Mouse (Mus musculus): Measurements from ENCODE around the gene Sys1. TPM values are rescaled to one million over a fixed set of nuclear protein-coding genes. Genes with fewer than 3 reads are reported as not detected.

Gene Sys1
- total RNA-seq (2014; fragmentation: Nextera tagmentation) (30.4 and 35.3 TPM in 2 replicates), total RNA-seq (2017) (11.5 and 18.1 TPM in 2 replicates)

DNA sequence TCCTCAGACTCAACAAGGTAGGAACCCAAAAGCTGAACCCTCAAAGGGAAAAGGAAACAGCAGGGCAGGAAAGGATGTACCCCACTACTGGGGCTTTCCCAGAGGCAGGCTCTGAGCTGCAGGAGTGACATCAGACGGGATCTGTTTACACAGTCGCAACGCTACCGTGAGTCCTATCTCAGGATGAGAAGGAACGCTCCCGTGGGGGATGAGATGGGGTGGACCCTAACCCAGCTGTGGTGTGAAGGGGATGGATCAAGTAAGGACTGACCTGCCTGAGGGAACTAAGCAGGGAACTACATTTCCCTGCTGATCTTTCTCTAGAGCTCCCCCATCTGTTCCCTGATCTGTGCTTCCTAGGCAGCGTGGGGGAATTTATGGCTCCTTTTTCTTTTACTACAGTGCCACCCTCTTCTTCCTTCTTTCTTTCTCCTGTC, at the start of gene Sys1:
Gene Sys1, plus strand, starts transcription at position 101 of the 437 bp plus-strand sequence.
- ATAC-seq (replicated peaks; ENCODE audit: poor library complexity, severe bottlenecking), result no peak

DNA sequence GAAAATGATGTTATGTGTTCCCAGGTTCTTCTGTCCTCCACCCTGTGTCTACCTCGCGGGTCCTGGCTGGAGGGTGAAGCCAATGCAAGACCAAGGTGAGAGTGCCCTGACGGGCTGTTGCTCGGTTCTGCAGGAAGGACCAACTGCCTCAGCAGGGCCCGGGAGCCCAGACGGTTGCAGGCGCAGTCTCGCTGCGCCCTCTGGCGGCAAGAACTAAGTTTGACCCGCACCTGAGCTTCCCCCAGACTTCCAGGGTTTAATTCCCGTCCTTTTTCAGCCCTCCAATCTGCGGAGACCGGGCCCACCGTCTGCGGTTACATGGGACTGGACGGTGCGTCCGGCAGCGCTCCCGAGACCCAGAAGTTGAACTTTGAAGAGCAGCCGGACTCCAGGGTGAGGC, 49.1 kb upstream of the Sys1 start:
- ATAC-seq (replicated peaks; ENCODE audit: poor library complexity, severe bottlenecking), result peak; percentile 68

DNA sequence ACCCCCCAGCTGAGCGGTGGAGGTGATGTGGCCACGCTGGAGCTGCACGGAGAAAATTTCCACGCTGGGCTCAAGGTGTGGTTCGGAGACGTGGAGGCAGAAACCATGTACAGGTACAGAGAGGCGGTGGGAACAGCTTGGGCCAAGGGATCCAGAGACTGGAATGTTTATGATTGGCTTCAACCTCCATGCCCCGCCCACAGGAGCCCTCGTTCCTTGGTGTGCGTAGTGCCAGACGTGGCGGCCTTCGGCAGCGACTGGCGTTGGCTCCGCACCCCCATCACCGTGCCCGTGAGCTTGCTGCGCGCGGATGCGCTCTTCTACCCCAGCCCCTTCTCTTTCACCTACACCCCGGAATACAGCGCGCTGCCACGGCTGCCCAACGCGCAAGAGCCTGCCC, 42.6 kb upstream of the Sys1 start:
- ATAC-seq (replicated peaks; ENCODE audit: poor library complexity, severe bottlenecking), result no peak

DNA sequence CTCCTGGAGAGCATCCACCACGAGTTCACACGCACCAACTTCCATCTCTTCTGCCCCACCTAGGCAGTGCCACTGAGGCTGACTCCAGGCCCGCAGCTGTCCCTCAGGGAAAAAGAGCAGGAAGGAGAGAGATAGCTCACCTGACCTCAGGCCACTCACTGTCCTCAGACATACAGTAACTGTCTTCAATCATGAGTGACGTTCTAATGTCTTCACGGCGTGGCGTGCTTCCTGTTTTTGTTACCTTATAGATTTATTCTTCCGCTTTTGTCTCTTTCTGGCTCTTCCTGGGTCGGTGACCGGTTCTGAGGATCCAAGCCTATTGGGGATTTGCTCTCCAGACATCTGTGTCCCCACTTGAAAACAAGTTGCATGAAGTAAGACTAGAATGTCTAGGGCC, 42.2 kb upstream of the Sys1 start:
- ATAC-seq (replicated peaks; ENCODE audit: poor library complexity, severe bottlenecking), result 0 out of 2 replicates have a peak, but pooled peaks have one; percentile 3

DNA sequence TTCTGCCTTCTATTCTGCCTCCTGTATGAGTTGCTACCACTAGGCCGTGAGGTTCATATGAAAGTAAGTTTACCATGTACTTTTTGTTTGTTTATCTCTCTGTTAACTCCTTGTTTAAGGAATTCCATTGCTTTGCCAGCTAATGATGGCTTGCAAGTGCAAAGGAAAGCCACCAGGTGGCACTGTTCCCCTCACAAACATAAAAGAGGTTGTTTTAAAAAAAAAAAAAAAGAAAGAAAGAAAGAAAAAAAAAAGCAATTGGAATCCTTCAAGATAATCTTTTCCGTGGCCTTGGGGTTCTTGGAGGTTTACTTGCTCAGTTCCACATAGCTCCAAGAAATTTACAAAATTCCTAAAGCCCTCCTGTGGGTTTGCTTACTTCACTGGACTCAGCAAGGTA, 39.6 kb upstream of the Sys1 start:
- ATAC-seq (replicated peaks; ENCODE audit: poor library complexity, severe bottlenecking), result no peak

DNA sequence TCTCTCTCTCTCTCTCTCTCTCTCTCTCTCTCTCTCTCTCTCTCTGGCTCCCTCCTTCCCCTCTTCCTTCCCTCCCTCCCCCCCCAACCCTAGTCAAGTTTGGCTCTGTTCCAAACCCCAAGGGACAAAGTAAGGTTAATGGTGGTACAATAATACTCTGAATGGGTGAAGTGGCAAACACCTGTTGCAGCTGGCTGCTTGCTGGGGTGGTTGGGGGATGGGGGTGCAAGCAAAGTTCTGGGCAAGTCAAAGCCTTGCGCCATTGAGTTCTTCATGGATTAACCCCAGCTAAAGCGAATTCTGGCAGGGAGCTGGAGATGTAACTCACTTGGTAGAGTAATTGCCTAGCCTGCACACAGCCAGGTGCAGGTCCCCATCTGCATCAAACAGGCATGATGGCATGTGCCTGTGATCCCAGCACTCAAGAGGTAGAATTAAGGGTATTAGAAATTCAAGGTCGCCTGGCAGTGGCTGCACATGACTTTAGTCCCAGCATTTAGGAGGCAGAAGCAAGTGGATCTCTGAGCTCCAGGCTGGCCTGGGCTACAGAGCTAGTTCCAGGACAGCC, 38.4 kb upstream of the Sys1 start:
- no peak for ATAC-seq (replicated peaks; ENCODE audit: poor library complexity, severe bottlenecking)

DNA sequence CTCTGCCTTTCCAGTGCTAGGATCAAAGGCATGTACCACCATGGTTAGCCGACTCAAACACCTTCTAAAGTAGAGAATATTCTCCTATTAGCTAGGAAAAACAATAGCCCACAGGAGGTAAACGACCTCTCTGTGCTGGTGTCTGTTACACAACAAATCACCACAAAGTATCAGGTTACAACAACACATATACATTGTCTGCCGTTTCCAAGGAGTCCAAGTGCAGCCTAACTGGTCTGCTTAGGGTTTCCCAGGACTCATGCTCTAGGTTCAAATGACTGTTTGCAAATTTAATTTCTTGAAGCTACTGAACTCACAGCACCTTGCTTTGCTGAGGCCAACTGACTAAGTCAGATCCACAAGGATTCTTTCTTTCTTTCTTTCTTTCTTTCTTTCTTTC, 37.3 kb upstream of the Sys1 start:
- no peak for ATAC-seq (replicated peaks; ENCODE audit: poor library complexity, severe bottlenecking)

DNA sequence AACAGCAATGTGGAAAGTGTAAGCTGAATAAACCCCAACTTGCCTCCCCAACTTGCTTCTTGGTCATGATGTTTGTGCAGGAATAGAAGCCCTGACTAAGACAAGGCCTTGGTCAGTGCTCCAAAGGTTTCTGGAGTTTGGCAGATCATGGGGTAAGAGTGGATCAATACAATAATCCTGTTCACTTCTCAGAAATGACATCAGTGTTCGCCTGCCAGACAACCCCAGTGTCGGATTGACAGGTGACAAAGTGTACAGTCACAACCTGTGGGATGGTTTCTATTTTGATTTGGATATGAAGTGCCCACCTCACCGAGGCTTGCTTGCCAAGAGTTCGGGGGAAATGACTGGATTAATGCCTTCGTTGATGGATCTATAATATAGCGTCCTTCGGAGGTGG, 35.5 kb upstream of the Sys1 start:
- no peak for ATAC-seq (replicated peaks; ENCODE audit: poor library complexity, severe bottlenecking)

DNA sequence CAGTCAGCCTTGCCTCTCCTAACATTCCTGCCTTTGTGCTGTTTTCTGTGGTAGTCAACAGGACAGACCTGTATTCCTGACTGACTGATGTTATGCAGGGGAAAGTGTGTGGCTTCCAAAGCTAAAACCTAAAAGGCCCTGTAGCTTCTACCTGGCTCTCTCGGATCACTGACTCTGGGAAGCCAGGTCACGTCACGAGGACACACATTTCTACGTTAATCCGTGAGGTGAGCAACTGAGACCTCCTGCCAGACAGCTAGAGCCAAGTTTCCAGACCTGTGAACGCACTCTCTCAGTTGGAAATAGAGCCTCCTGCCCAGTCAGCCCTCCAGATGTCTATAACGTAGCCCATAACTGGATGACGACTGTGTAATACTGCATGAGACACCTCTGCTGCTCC, 34.8 kb upstream of the Sys1 start:
- ATAC-seq (replicated peaks; ENCODE audit: poor library complexity, severe bottlenecking), result no peak

DNA sequence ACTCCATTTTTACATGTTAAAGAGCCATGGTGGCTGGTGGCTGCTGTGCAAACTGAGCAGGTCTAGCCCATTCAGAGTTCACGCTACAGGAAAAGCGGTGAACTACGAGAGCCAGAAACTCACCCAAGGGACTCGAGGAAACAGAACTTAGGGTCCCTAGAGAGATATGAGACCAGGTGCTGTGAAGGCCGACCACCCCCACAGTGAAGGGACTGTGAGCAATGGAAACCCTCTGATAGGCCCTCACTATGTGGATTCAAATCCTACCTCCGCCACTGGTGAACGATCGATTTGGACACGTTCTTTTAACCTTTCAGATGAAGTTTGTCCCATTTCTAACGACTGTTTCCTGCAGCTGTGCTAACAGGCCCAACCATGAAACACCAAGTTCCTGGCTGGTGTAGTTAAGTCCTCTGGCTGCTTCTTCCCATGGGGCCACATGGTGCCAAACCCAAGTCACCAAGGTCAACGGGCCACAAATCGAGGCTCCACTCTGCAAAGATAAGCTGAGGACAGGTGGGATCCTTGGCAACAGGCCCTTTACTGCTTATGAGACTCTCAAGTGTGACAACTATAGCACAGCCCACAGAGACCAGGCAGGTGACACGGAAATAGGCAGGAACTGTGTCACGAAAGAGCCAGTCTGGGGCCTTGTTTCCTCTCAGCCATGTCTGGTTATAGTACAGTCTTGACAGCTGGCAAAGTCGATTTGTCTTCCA, 33.9 kb upstream of the Sys1 start:
- no peak for ATAC-seq (replicated peaks; ENCODE audit: poor library complexity, severe bottlenecking)

DNA sequence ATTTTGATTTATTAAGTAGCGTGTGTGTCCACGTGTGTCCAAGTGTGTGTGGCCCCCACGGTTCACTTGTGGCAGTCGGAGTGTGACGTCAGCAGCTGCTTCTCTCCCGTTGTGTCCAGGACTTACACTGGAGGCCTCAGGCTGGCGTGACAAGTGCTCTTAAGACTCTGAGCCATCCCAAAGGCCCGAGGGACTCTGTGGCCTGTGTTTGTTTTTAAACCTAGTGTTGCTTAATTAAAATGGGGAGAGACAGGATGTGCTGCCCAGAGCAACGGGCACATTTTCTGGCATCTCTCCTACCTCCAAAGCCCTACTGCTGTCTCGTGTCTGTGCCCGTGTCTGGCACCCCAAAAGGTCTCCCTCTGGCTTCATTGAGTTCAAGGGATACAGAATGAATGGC, 33.3 kb upstream of the Sys1 start:
- no peak for ATAC-seq (replicated peaks; ENCODE audit: poor library complexity, severe bottlenecking)

DNA sequence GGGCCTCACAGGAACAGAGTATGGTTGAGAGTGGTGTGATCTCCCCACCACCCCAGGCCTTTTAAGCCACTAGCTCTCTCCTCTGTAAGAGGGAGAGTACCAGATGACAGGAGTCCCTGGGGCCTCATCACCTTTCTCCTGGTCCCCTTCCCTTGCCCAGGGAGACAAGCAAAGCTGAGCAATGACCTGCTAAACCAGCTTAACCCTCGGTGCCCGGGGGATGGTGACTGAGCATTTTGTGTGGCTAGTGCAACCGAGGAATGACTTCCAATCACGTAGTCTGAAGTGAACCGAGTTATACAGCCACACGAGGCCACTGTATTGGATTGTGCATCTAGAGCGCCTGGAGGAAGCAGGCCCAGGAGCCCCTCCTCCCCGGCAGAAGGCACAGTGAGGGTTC, 32.4 kb upstream of the Sys1 start:
- ATAC-seq (replicated peaks; ENCODE audit: poor library complexity, severe bottlenecking), result no peak

DNA sequence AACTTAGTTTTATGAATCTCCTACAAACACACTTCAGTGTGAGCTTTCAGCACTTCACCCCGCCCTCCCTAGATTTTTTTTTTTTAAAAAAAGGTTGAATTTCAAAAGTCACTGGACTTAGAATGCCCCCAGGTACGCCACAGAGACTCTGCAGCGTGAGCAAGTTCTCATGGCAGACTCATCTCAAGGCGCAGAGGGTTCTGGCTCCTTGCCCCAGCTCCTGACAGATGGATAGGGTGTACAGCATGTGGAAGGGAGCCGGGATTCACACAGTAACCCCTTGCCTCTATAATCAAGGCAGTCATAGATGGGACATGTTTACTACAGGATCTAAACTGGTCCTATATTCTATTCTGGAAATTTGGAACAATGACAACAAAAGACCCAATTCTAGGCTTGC, 31.4 kb upstream of the Sys1 start:
- no peak for ATAC-seq (replicated peaks; ENCODE audit: poor library complexity, severe bottlenecking)

DNA sequence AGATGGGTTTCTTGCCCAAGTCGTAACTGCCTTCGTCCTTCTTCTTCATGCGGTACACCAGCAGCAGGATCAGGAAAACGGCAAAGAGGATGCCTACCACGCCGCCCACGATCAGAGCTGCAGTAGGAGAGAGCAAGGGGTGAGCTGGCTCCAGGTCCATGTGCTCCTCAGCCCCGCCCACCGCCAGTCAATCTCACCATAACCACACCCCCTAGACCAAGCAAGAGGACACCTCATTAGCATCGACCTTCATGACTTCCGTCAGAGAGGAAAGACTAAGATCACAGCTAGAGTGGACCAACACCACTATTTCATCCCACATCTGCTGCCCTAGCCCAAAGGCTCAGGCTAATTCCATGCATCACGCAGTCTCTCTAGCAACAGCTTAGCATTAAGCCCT, 30.6 kb upstream of the Sys1 start:
- ATAC-seq (replicated peaks; ENCODE audit: poor library complexity, severe bottlenecking), result no peak

DNA sequence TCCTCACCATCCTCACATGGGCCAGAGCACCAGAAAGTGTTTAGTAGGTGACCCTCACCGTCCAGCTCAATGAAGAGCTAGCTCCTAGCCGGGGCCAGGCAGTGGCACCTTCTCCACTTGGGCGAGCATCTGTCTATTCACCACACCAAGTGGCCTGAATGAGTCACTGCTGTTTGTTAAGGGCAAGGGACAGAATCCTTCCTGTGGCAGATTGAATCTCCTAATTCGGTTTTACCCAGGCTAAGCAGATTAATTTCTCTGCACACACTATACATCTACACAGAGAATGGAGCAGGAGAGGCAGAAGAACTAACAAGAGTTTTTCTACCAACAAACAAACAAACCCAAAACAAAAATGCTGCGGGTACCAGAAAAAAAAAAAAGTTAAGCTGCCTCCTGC, 29.8 kb upstream of the Sys1 start:
- no peak for ATAC-seq (replicated peaks; ENCODE audit: poor library complexity, severe bottlenecking)

DNA sequence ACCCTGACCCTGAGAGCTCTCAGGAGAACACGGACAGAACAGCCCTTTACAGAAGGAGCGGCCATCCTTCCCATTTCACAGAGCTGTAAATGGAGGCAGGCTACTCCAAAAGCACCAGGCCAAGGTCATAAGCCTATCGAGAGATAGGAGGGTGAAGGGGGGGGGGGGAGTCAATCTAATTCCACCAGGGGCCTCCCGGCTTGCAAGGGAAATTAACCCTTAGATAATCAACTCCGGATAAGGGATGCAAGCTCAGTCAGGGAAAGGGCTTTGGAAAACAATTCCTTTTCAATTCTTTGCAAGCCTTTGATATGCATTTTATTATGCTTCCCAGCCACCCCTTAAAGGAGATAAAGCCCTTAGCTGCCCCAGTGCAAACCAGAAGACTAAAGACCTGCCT, 28.3 kb upstream of the Sys1 start:
- ATAC-seq (replicated peaks; ENCODE audit: poor library complexity, severe bottlenecking), result no peak

DNA sequence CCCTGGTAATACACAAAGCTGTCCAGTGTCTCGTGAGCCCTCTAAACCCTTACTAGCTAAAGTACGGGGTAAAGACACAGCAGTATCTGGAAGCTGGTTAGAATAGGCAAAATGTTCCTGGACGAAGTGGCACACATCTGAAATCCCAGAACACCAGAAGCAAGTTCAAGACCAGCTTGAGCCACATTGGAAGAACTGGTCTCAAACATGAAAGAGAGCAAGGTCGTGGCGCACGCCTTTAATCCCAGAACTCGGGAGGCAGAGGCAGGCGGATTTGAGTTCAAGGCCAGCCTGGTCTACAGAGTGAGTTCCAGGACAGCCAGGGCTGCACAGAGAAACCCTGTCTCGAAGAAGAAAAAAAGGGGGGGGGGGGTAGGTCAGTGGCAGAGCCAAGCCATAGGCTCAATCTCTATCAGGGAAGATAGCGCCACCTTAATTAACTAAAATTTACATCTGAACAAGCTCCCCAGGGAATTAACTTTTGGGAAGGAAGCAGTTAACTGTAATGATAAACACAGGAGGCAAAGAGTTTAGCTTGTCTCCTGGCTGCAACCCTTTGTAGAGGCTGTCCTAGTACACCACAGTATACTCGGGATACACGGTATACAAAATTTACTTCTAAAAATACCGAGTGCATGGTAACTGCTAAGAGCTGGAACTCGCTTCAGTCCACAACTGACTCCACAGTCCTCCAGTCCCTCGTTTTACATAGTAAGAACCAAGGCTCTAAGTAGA, 26.7 kb upstream of the Sys1 start:
- ATAC-seq (replicated peaks; ENCODE audit: poor library complexity, severe bottlenecking), result no peak

DNA sequence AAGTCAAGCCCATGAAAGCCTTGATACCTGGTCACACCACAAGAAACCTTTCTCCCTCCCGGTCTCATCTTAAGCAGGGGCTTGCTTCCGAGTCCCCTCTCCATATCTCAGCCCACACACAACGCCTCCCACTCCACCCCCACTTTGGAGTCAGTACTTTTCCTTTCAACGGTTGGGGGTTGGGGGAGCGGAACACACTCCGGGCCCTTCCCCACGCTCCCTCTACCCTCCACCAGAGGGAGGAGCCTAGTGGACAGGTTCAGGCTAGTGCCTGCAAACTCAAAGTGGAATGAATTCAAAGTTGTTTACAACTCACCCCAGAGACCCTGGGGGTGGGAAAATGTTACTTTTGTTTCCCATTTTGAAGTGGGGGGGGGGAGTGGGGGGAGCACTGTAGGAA, 26.1 kb upstream of the Sys1 start:
- no peak for ATAC-seq (replicated peaks; ENCODE audit: poor library complexity, severe bottlenecking)

DNA sequence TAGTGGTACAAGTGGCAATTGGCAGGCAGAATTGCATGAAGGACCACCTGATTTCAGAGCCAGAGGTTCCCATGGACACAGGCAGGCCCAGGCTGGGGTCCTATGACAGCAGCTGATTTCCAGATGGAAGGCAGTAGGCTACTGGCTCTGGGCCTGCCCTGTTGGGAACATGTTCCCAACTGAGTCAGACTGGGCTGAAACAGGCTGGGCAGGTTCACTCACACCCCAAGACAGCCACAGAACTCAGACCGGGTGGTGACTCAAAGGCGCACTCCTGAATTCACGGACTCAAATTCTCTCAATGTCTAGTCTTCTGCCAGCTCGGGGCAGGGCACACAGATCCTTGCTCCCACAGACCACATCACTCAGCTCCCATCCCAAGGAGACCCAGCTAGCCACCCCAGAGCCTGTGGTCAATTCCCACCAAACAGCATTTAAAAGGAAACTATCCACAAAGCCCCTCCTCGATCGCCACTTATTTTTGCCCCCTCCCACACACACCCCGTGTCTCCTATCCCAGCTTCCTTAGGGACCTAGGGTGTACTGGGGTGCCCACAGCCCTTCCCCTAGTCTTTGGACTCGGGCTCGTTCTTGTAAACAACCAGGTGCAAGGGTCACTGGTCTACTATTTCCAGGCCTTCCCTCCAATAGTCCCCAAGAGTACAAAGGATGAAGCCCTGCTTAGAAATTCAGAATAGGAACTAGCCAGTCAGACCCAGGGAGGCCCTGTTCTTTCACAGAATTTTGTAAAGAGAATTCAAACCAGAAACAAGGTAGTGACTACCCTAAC, 24.9 kb upstream of the Sys1 start:
- ATAC-seq (replicated peaks; ENCODE audit: poor library complexity, severe bottlenecking), result no peak

DNA sequence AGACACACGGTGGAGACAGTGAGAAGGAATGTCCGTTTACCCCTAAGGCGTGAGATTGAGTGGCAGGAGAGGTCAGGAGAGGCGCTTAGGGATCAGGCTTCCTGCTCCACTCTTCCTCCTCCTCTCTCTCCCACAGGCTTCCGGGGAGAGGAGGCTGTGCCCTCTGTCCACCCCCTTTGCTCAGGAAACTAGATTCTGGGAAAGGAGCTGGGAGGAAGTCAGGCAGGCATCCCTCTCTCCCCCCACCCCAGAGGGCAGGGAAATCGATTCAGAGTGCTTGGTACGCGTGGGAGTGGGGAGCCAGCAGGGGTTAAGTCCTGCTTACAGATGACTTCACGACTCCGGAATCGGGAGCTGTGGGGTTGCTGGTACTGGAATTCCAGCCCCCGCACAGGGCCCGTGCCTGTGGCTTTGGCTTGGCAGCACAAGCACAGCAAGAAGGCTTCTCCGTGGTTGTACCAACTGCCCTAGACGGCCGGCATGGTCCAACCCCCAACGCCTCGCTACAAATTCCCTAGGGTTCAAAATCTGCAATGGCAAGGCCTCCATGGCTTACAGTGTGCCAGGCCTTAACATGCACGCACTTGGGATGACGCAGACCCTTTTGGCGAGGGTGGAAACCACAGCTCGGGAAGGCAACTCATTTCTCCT, 24.1 kb upstream of the Sys1 start:
- no peak for ATAC-seq (replicated peaks; ENCODE audit: poor library complexity, severe bottlenecking)
